Mouse (Mus musculus): ENCODE results near the gene Tagap.
"Not testable (repeated sequence)": the region's sequence is repeated elsewhere in the genome, so short reads cannot be mapped to it uniquely, and the experiment has no call there.

DNA sequence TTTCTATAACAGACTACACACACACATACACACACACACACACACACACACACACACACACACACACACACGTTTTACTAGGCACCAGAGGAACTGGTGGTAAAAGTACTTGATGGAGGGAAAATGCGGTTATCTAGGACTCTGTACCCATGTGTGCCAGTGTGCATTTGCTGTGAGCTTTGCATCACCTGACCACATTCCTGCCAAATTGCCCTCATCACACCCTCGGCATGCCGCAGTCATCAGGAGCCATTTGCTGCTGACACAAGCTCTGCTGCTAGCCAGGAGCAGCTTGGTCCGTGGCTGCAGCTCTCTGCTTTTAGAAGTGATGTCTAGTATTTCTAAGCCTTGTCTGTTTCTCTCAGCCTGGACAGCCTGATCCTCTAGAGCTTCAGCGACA is 44.0 kb downstream of the Tagap start:
- not testable (repeated sequence) for TF ChIP-seq POLR2A (IDR thresholded peaks at IDR 0.05; ENCODE audit: low read depth, low read length); CTCF (IDR thresholded peaks at IDR 0.05; ENCODE audit: extremely low read depth, insufficient read depth, insufficient read length, insufficient replicate concordance)
